11 mouse cellular contexts compared by ENCODE assay signal in the genomic region with DNA sequence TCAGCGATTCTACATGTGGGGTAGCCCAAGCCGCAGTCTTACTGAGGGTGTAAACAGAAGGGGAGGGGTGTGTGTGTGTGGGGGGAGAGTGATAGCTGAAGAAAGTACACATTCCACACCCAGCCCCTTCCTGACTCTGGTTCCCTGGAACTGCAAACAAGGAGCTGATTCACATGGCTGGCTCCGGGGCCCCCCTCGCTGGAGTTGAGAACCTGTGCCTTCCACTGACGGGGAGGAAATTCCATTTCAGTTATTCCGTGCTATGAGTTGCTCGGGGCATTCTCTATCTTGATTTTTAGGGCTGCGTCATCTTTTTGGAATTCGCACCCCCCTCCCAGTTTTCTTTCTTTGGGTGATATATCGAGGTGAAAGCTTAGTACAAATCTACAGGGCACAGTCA.
DNase-seq lines count a peak whose midpoint lies in the region; ATAC-seq and TF ChIP-seq lines count a peak whose summit lies in the region.
"Had no signal": no experiment of that assay in that cellular context is flagged by ENCODE, and none has a peak within 500 bp of the region (broad histone marks: within the 10 kb centered on the region; RNA-seq: fewer than 3 reads in every experiment).

No protein-coding gene starts in this region.

- no peaks in the 10 kb centered on the region for H3K9me3 ChIP-seq in kidney, postnatal 0 days (replicated peaks; ENCODE audit: low read length)
- no peaks in the 10 kb centered on the region for H3K9me3 ChIP-seq in embryonic facial prominence, embryonic 14.5 days (ENCODE audit: control insufficient read depth, low read length)
- H3K9me3 ChIP-seq: forebrain, embryonic 13.5 days; hindbrain, embryonic 10.5 days had no signal

- H3K4me3 ChIP-seq in kidney, postnatal 0 days (replicated peaks; ENCODE audit: low read depth, low read length) = no peak overlapping the region
- H3K4me3 ChIP-seq in embryonic facial prominence, embryonic 14.5 days (ENCODE audit: low read depth, low read length) = no peak overlapping the region
- no peak overlapping the region for H3K4me3 ChIP-seq in myocyte
- H3K4me3 ChIP-seq: forebrain, embryonic 13.5 days; hindbrain, embryonic 10.5 days had no signal

- H3K9ac ChIP-seq in kidney, postnatal 0 days (ENCODE audit: low read depth, low read length) = no peak overlapping the region
- H3K9ac ChIP-seq in embryonic facial prominence, embryonic 14.5 days (ENCODE audit: low read depth, low read length) = no peak overlapping the region
- H3K9ac ChIP-seq: forebrain, embryonic 13.5 days had no signal

- no peak overlapping the region for H3K4me2 ChIP-seq in kidney, postnatal 0 days (ENCODE audit: low read length)
- H3K4me2 ChIP-seq in embryonic facial prominence, embryonic 14.5 days (ENCODE audit: low read depth, low read length) = no peak overlapping the region
- peak overlapping the region; percentile 49 for H3K4me2 ChIP-seq in myocyte (ENCODE audit: low read depth)
- H3K4me2 ChIP-seq: forebrain, embryonic 13.5 days had no signal

- ATAC-seq in kidney, postnatal 0 days (replicated peaks; ENCODE audit: low FRiP score, low read depth) = peak; percentile 53
- ATAC-seq in embryonic facial prominence, embryonic 14.5 days (ENCODE audit: low read depth) = peak; percentile 26; the same call in 1 of the 2 replicates
- no peak for ATAC-seq in activated CD4-positive, CD25-positive, alpha-beta regulatory T cell, adult 4 months
- ATAC-seq: forebrain, embryonic 13.5 days had no signal

- no peaks in the 10 kb centered on the region for H3K36me3 ChIP-seq in kidney, postnatal 0 days (ENCODE audit: insufficient read depth, low read length)
- no peaks in the 10 kb centered on the region for H3K36me3 ChIP-seq in embryonic facial prominence, embryonic 14.5 days (ENCODE audit: control insufficient read depth, insufficient read depth, low read length)
- no peaks in the 10 kb centered on the region for H3K36me3 ChIP-seq in myocyte (ENCODE audit: control insufficient read depth, insufficient read depth)
- H3K36me3 ChIP-seq: hindbrain, embryonic 10.5 days had no signal

- H3K27ac ChIP-seq in kidney, postnatal 0 days = no peak overlapping the region
- H3K27ac ChIP-seq in embryonic facial prominence, embryonic 14.5 days (replicated peaks; ENCODE audit: low read depth, low read length) = no peak overlapping the region
- H3K27ac ChIP-seq: forebrain, embryonic 13.5 days; hindbrain, embryonic 10.5 days; macrophage had no signal

- no peak for DNase-seq in kidney, postnatal 0 days (ENCODE audit: low spot score)
- DNase-seq in kidney, postnatal 36 days = no peak
- DNase-seq in NIH3T3 (ENCODE audit: low read depth) = peak; percentile 88
- peak; percentile 63 for DNase-seq in embryonic facial prominence, embryonic 14.5 days (ENCODE audit: low spot score)
- no peak for DNase-seq in thymus, postnatal 25 days
- DNase-seq: gastrocnemius, postnatal 14 days had no signal

- no peaks in the 10 kb centered on the region for H3K27me3 ChIP-seq in kidney, postnatal 0 days (ENCODE audit: insufficient read depth, low read length)
- H3K27me3 ChIP-seq in embryonic facial prominence, embryonic 14.5 days (replicated peaks; ENCODE audit: control insufficient read depth, insufficient read depth, low read length) = no peaks in the 10 kb centered on the region
- H3K27me3 ChIP-seq in myocyte (ENCODE audit: control insufficient read depth, insufficient read depth, insufficient read length) = no peaks in the 10 kb centered on the region
- H3K27me3 ChIP-seq: forebrain, embryonic 13.5 days had no signal

- H3K4me1 ChIP-seq in kidney, postnatal 0 days (replicated peaks; ENCODE audit: insufficient read depth, low read length) = peaks cover 14% of the 10 kb centered on the region
- H3K4me1 ChIP-seq in embryonic facial prominence, embryonic 14.5 days (ENCODE audit: control insufficient read depth, insufficient read depth, low read length) = peaks cover 11% of the 10 kb centered on the region; the same call in 1 of the 2 replicates
- H3K4me1 ChIP-seq: forebrain, embryonic 13.5 days had no signal

- H3K79me2 ChIP-seq in myocyte (ENCODE audit: control insufficient read depth, insufficient read depth) = peaks cover 90% of the 10 kb centered on the region

- 49% methylated on average over 10 of the region's 10 CpGs for WGBS in kidney, postnatal 0 days
- WGBS in embryonic facial prominence, embryonic 14.5 days = 48% methylated on average over 10 of the region's 10 CpGs

- no peak for TF ChIP-seq CTCF in kidney, postnatal 0 days (IDR thresholded peaks at IDR 0.05; ENCODE audit: low read depth)

- no peak overlapping the region for H3ac ChIP-seq in myocyte (ENCODE audit: control insufficient read depth, insufficient read length)

- TF ChIP-seq POLR2A in myocyte (IDR thresholded peaks at IDR 0.05; ENCODE audit: insufficient read length, low read depth) = no peak

TF ChIP-seq in myocyte, 11 proteins besides CTCF, POLR2A, EP300 and RAD21:
- TF ChIP-seq E2F4 (IDR thresholded peaks at IDR 0.05; ENCODE audit: insufficient read depth) (no peak), MYOG (IDR thresholded peaks at IDR 0.05; ENCODE audit: control insufficient read depth in 1 of 3, insufficient read depth in 1 of 3, insufficient read length in 2 of 3, low read depth in 2 of 3) (no peak), MYOD1 (IDR thresholded peaks at IDR 0.05; ENCODE audit: control insufficient read depth in 1 of 3, insufficient read length in 2 of 3, low read depth in 2 of 3) (no peak), MAX (IDR thresholded peaks at IDR 0.05; ENCODE audit: low read depth) (no peak), TCF12 (IDR thresholded peaks at IDR 0.05; ENCODE audit: insufficient read depth, poor library complexity, severe bottlenecking) (no peak), REST (IDR thresholded peaks at IDR 0.05; ENCODE audit: insufficient read depth, insufficient read length) (no peak), CEBPB (IDR thresholded peaks at IDR 0.05; ENCODE audit: insufficient read depth, poor library complexity, severe bottlenecking) (no peak), USF1 (IDR thresholded peaks at IDR 0.05; ENCODE audit: low read depth) (no peak), TCF3 (IDR thresholded peaks at IDR 0.05; ENCODE audit: insufficient read length, low read depth) (no peak), POLR2AphosphoS2 (IDR thresholded peaks at IDR 0.05; ENCODE audit: insufficient read length, low read depth) (no peak), SRF (IDR thresholded peaks at IDR 0.05; ENCODE audit: control insufficient read depth, insufficient read length, low read depth) (no peak)

Comparison
In these comparisons a context has a peak if more than half of its experiments do, and no peak if none do; other contexts are left out.
1. DNase-seq: peak in NIH3T3 (single experiment) and embryonic facial prominence, embryonic 14.5 days (single experiment); none in kidney, postnatal 0 days (single experiment), kidney, postnatal 36 days (0 of 2) and thymus, postnatal 25 days (single experiment).